Comparison of ENCODE assay signal across 8 mouse cellular contexts in the genomic region with DNA sequence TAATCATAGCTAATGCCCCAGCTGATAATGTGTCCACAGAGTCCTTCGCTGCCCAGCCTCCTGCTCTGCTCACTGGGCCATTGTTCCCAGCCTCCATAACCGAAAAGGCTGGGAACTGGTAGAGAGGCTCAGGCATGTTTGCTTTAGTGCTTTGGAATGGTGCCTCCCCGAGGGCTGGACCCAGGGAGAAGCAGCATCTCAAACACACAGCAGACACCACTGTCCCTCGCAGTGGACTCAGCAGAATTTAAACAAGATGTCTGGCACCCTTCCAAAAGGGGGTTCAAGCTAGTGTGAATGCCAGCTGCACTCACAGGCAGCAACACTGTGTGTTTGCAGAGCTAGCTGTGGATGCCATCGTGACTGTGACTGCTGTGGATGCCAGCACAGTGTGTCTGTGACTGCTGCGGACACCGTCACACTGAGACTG.
DNase-seq lines count a peak whose midpoint lies in the region; ATAC-seq lines count a peak whose summit lies in the region.

No protein-coding gene starts in this region.

- H3K4me1 ChIP-seq in embryonic facial prominence, embryonic 12.5 days = peaks cover 25% of the 10 kb centered on the region
- peaks cover 8% of the 10 kb centered on the region for H3K4me1 ChIP-seq in forebrain, embryonic 16.5 days (replicated peaks; ENCODE audit: control insufficient read depth, insufficient read depth, low read length)
- H3K4me1 ChIP-seq in midbrain, embryonic 13.5 days (replicated peaks) = peaks cover 18% of the 10 kb centered on the region; the same call in 1 of the 2 replicates

- H3K4me2 ChIP-seq in embryonic facial prominence, embryonic 12.5 days (replicated peaks) = no peak overlapping the region
- no peak overlapping the region for H3K4me2 ChIP-seq in forebrain, embryonic 16.5 days (ENCODE audit: low read length)
- H3K4me2 ChIP-seq in midbrain, embryonic 13.5 days (replicated peaks) = no peak overlapping the region

- peak; percentile 50 for ATAC-seq in embryonic facial prominence, embryonic 12.5 days (ENCODE audit: insufficient number of reproducible peaks, insufficient read depth, low FRiP score, low TSS enrichment)
- ATAC-seq in forebrain, embryonic 16.5 days = peak; percentile 82
- ATAC-seq in midbrain, embryonic 13.5 days = peak; percentile 93

- no peak overlapping the region for H3K4me3 ChIP-seq in embryonic facial prominence, embryonic 12.5 days
- H3K4me3 ChIP-seq in forebrain, embryonic 16.5 days (replicated peaks; ENCODE audit: low read length) = no peak overlapping the region
- no peak overlapping the region for H3K4me3 ChIP-seq in midbrain, embryonic 13.5 days (replicated peaks)

- H3K36me3 ChIP-seq in embryonic facial prominence, embryonic 12.5 days = no peaks in the 10 kb centered on the region
- no peaks in the 10 kb centered on the region for H3K36me3 ChIP-seq in forebrain, embryonic 16.5 days (ENCODE audit: control insufficient read depth, insufficient read depth)
- no peaks in the 10 kb centered on the region for H3K36me3 ChIP-seq in midbrain, embryonic 13.5 days

- WGBS in embryonic facial prominence, embryonic 12.5 days = 42% methylated on average over 7 of the region's 7 CpGs
- 21% methylated on average over 7 of the region's 7 CpGs for WGBS in forebrain, embryonic 16.5 days
- WGBS in midbrain, embryonic 13.5 days = 42% methylated on average over 7 of the region's 7 CpGs

- peak; percentile 26 for DNase-seq in layer of hippocampus, adult 9-11 months
- DNase-seq in layer of hippocampus, postnatal 36 days = no peak
- no peak for DNase-seq in thymus, postnatal 10 days (ENCODE audit: low spot score in 2 of 2)
- no peak for DNase-seq in urinary bladder, postnatal 4 days (ENCODE audit: low spot score in 2 of 2)
- DNase-seq in right cerebral cortex, adult 2 months (ENCODE audit: low spot score in 2 of 2) = no peak

- H3K9me3 ChIP-seq in embryonic facial prominence, embryonic 12.5 days = no peaks in the 10 kb centered on the region
- no peaks in the 10 kb centered on the region for H3K9me3 ChIP-seq in forebrain, embryonic 16.5 days (ENCODE audit: control insufficient read depth, low read length)
- H3K9me3 ChIP-seq in midbrain, embryonic 13.5 days = no peaks in the 10 kb centered on the region

- H3K27me3 ChIP-seq in embryonic facial prominence, embryonic 12.5 days = no peaks in the 10 kb centered on the region
- no peaks in the 10 kb centered on the region for H3K27me3 ChIP-seq in forebrain, embryonic 16.5 days (replicated peaks; ENCODE audit: control insufficient read depth, insufficient read depth, low read length)
- no peaks in the 10 kb centered on the region for H3K27me3 ChIP-seq in midbrain, embryonic 13.5 days

- H3K27ac ChIP-seq in embryonic facial prominence, embryonic 12.5 days = peak overlapping the region; percentile 57; the same call in 1 of the 2 replicates
- H3K27ac ChIP-seq in forebrain, embryonic 16.5 days (ENCODE audit: low read length) = no peak overlapping the region
- no peak overlapping the region for H3K27ac ChIP-seq in midbrain, embryonic 13.5 days

- H3K9ac ChIP-seq in embryonic facial prominence, embryonic 12.5 days = no peak overlapping the region
- no peak overlapping the region for H3K9ac ChIP-seq in forebrain, embryonic 16.5 days (replicated peaks; ENCODE audit: low read depth, low read length)
- no peak overlapping the region for H3K9ac ChIP-seq in midbrain, embryonic 13.5 days (replicated peaks)
